Mouse (Mus musculus): ENCODE measurements around the gene Ttyh2.

- TF ChIP-seq CTCF (conservative IDR thresholded peaks at IDR 0.05; ENCODE audit: insufficient read depth, insufficient read length, low read depth, low read length) (no peak), POLR2A (IDR thresholded peaks at IDR 0.05; ENCODE audit: low read depth, low read length) (no peak)
Measured at GRCm38 (mm10) chr11:114720535-114720934, 45.3 kb downstream of the Ttyh2 start.

Data from kidney, adult 2 months (tissue).